Mouse (Mus musculus): ENCODE results near the gene Pik3r2. TPM values are rescaled to one million over a fixed set of nuclear protein-coding genes. Genes with fewer than 3 reads are reported as not detected.

Pik3r2 gene
- polyA plus RNA-seq, 1 experiment from 2014 or later, result 92.5 TPM

- Histone ChIP-seq H3K4me3 (replicated peaks) (no peak overlapping the region), H3K4me2 (replicated peaks) (no peak overlapping the region), H3K9ac (no peak overlapping the region), H3K4me1 (no peaks in the 10 kb centered on the region; the same call in 1 of the 2 replicates), H3K27me3 (peaks cover 5% of the 10 kb centered on the region; the same call in 1 of the 2 replicates), H3K36me3 (no peaks in the 10 kb centered on the region), H3K9me3 (replicated peaks) (no peaks in the 10 kb centered on the region), H3K27ac (replicated peaks) (no peak overlapping the region)
- 66% methylated on average over 20 of the region's 20 CpGs for WGBS
- no peak for ATAC-seq (ENCODE audit: insufficient number of reproducible peaks, low FRiP score, low TSS enrichment, low read depth)
Measured at GRCm38 (mm10) chr8:70810962-70811680, 34.6 kb upstream of the Pik3r2 start.

GRCm38 (mm10) chr8:70808955-70809701 lies 32.6 kb upstream of the Pik3r2 start:
- no peaks in the 10 kb centered on the region for H3K36me3 ChIP-seq
- H3K27me3 ChIP-seq, result 0 out of 2 replicates have a peak, but pooled peaks cover 5% of the 10 kb centered on the region
- no peaks in the 10 kb centered on the region for H3K9me3 ChIP-seq (replicated peaks)
- no peak overlapping the region for H3K4me3 ChIP-seq (replicated peaks)
- H3K4me2 ChIP-seq (replicated peaks), result no peak overlapping the region
- H3K27ac ChIP-seq (replicated peaks), result no peak overlapping the region
- no peak overlapping the region for H3K9ac ChIP-seq
- H3K4me1 ChIP-seq, result peaks cover 6% of the 10 kb centered on the region
- WGBS, result 75% methylated on average over 8 of the region's 8 CpGs
- no peak for ATAC-seq (ENCODE audit: insufficient number of reproducible peaks, low FRiP score, low TSS enrichment, low read depth)

GRCm38 (mm10) chr8:70808239-70808638 lies 31.7 kb upstream of the Pik3r2 start, which contains the start of gene Il12rb1:
TSS of gene Il12rb1 (plus strand) at chr8:70808449.
- peaks cover 13% of the 10 kb centered on the region; the same call in 1 of the 2 replicates for H3K27me3 ChIP-seq
- H3K4me1 ChIP-seq, result peaks cover 14% of the 10 kb centered on the region
- no peaks in the 10 kb centered on the region for H3K36me3 ChIP-seq
- no peak within 1 kb of the TSS for H3K9ac ChIP-seq
- 63% methylated on average over 5 of the region's 5 CpGs for WGBS
- H3K4me3 ChIP-seq (replicated peaks), result no peak within 1 kb of the TSS
- no peak within 1 kb of the TSS for H3K4me2 ChIP-seq (replicated peaks)
- no peak within 1 kb of the TSS for H3K27ac ChIP-seq (replicated peaks)
- ATAC-seq (ENCODE audit: insufficient number of reproducible peaks, low FRiP score, low TSS enrichment, low read depth), result no peak
- H3K9me3 ChIP-seq (replicated peaks), result no peaks in the 10 kb centered on the region

GRCm38 (mm10) chr8:70807304-70807703 lies 30.8 kb upstream of the Pik3r2 start:
- Histone ChIP-seq H3K27me3 (peaks cover 15% of the 10 kb centered on the region), H3K9me3 (replicated peaks) (no peaks in the 10 kb centered on the region), H3K36me3 (no peaks in the 10 kb centered on the region), H3K4me1 (peaks cover 14% of the 10 kb centered on the region), H3K27ac (replicated peaks) (no peak overlapping the region), H3K9ac (no peak overlapping the region), H3K4me2 (replicated peaks) (no peak overlapping the region), H3K4me3 (replicated peaks) (no peak overlapping the region)
- 31% methylated on average over 1 of the region's 1 CpGs for WGBS
- ATAC-seq (ENCODE audit: insufficient number of reproducible peaks, low FRiP score, low TSS enrichment, low read depth), result no peak

- Histone ChIP-seq H3K27ac (replicated peaks) (no peak overlapping the region), H3K36me3 (no peaks in the 10 kb centered on the region), H3K9ac (no peak overlapping the region), H3K4me2 (replicated peaks) (no peak overlapping the region), H3K4me3 (replicated peaks) (no peak overlapping the region), H3K4me1 (peaks cover 14% of the 10 kb centered on the region), H3K9me3 (replicated peaks) (no peaks in the 10 kb centered on the region), H3K27me3 (peaks cover 21% of the 10 kb centered on the region)
- WGBS, result 69% methylated on average over 4 of the region's 4 CpGs
- no peak for ATAC-seq (ENCODE audit: insufficient number of reproducible peaks, low FRiP score, low TSS enrichment, low read depth)
Measured at GRCm38 (mm10) chr8:70806541-70806940, 30.0 kb upstream of the Pik3r2 start.

GRCm38 (mm10) chr8:70804481-70805206 lies 28.1 kb upstream of the Pik3r2 start, which contains the start of gene Mast3:
TSS of gene Mast3 (minus strand) at chr8:70805054.
- H3K27ac ChIP-seq (replicated peaks), result no peak within 1 kb of the TSS
- peak; percentile 89 for ATAC-seq (ENCODE audit: insufficient number of reproducible peaks, low FRiP score, low TSS enrichment, low read depth)
- H3K9ac ChIP-seq, result peak within 1 kb of the TSS; percentile 31; the same call in 1 of the 2 replicates
- WGBS, result 1% methylated on average over 45 of the region's 45 CpGs
- peak within 1 kb of the TSS; percentile 92 for H3K4me2 ChIP-seq (replicated peaks)
- H3K9me3 ChIP-seq (replicated peaks), result no peaks in the 10 kb centered on the region
- H3K4me1 ChIP-seq, result peaks cover 17% of the 10 kb centered on the region
- H3K36me3 ChIP-seq, result no peaks in the 10 kb centered on the region
- peak within 1 kb of the TSS; percentile 59 for H3K4me3 ChIP-seq (replicated peaks)
- peaks cover 33% of the 10 kb centered on the region for H3K27me3 ChIP-seq

GRCm38 (mm10) chr8:70803761-70804480 lies 27.4 kb upstream of the Pik3r2 start:
- ATAC-seq (ENCODE audit: insufficient number of reproducible peaks, low FRiP score, low TSS enrichment, low read depth), result no peak
- Histone ChIP-seq H3K4me2 (replicated peaks) (peak overlapping the region; percentile 92), H3K27ac (replicated peaks) (no peak overlapping the region), H3K9ac (0 out of 2 replicates have a peak overlapping the region, but pooled peaks have one; percentile 28), H3K4me1 (peaks cover 17% of the 10 kb centered on the region), H3K36me3 (no peaks in the 10 kb centered on the region), H3K9me3 (replicated peaks) (no peaks in the 10 kb centered on the region), H3K27me3 (peaks cover 41% of the 10 kb centered on the region), H3K4me3 (replicated peaks) (peak overlapping the region; percentile 59)
- WGBS, result 1% methylated on average over 44 of the region's 47 CpGs

- H3K4me1 ChIP-seq, result peaks cover 22% of the 10 kb centered on the region
- H3K9ac ChIP-seq, result no peak overlapping the region
- ATAC-seq (ENCODE audit: insufficient number of reproducible peaks, low FRiP score, low TSS enrichment, low read depth), result no peak
- H3K36me3 ChIP-seq, result no peaks in the 10 kb centered on the region
- H3K9me3 ChIP-seq (replicated peaks), result no peaks in the 10 kb centered on the region
- WGBS, result 67% methylated on average over 11 of the region's 11 CpGs
- H3K27ac ChIP-seq (replicated peaks), result no peak overlapping the region
- H3K27me3 ChIP-seq, result peaks cover 50% of the 10 kb centered on the region
- no peak overlapping the region for H3K4me3 ChIP-seq (replicated peaks)
- H3K4me2 ChIP-seq (replicated peaks), result no peak overlapping the region
Measured at GRCm38 (mm10) chr8:70802786-70803510, 26.4 kb upstream of the Pik3r2 start.

- no peak overlapping the region for H3K9ac ChIP-seq
- H3K27ac ChIP-seq (replicated peaks), result no peak overlapping the region
- no peaks in the 10 kb centered on the region for H3K36me3 ChIP-seq
- 76% methylated on average over 1 of the region's 1 CpGs for WGBS
- H3K27me3 ChIP-seq, result peaks cover 53% of the 10 kb centered on the region
- no peak overlapping the region for H3K4me3 ChIP-seq (replicated peaks)
- peaks cover 29% of the 10 kb centered on the region for H3K4me1 ChIP-seq
- ATAC-seq (ENCODE audit: insufficient number of reproducible peaks, low FRiP score, low TSS enrichment, low read depth), result no peak
- H3K9me3 ChIP-seq (replicated peaks), result no peaks in the 10 kb centered on the region
- no peak overlapping the region for H3K4me2 ChIP-seq (replicated peaks)
Measured at GRCm38 (mm10) chr8:70801830-70802229, 25.3 kb upstream of the Pik3r2 start.

GRCm38 (mm10) chr8:70801156-70801555 lies 24.6 kb upstream of the Pik3r2 start:
- peaks cover 53% of the 10 kb centered on the region for H3K27me3 ChIP-seq
- H3K4me2 ChIP-seq (replicated peaks), result no peak overlapping the region
- no peak overlapping the region for H3K9ac ChIP-seq
- no peak overlapping the region for H3K4me3 ChIP-seq (replicated peaks)
- H3K36me3 ChIP-seq, result no peaks in the 10 kb centered on the region
- no peak overlapping the region for H3K27ac ChIP-seq (replicated peaks)
- WGBS, result 34% methylated on average over 15 of the region's 15 CpGs
- ATAC-seq (ENCODE audit: insufficient number of reproducible peaks, low FRiP score, low TSS enrichment, low read depth), result no peak
- H3K9me3 ChIP-seq (replicated peaks), result no peaks in the 10 kb centered on the region
- H3K4me1 ChIP-seq, result peaks cover 36% of the 10 kb centered on the region

Measured in embryonic facial prominence, embryonic 15.5 days (tissue).